Mouse (Mus musculus): ENCODE results near the gene Gm47283.
"Not testable (repeated sequence)": the region's sequence is repeated elsewhere in the genome, so short reads cannot be mapped to it uniquely, and the experiment has no call there.

The Gm47283 gene

GRCm38 (mm10) chrY:90784438-90784837 is at the start of gene Gm47283:
TSS of gene Gm47283 (plus strand) at chrY:90784738.
- DNase-seq (ENCODE audit: low spot score in 2 of 2) = not testable (repeated sequence)

- DNase-seq (ENCODE audit: low spot score in 2 of 2) = not testable (repeated sequence)
These were observed 49.2 kb upstream of the Gm47283 start for GRCm38 (mm10) chrY:90735181-90735895.

GRCm38 (mm10) chrY:90736217-90737000 is 48.1 kb upstream of the Gm47283 start:
- not testable (repeated sequence) for DNase-seq (ENCODE audit: low spot score in 2 of 2)

- DNase-seq (ENCODE audit: low spot score in 2 of 2) = no peak
These were observed 46.7 kb upstream of the Gm47283 start for GRCm38 (mm10) chrY:90737606-90738430.

GRCm38 (mm10) chrY:90738431-90738680 is 46.2 kb upstream of the Gm47283 start:
- DNase-seq (ENCODE audit: low spot score in 2 of 2) = peak in 1 of 2 experiments; percentile 1

GRCm38 (mm10) chrY:90738841-90739530 is 45.6 kb upstream of the Gm47283 start:
- DNase-seq (ENCODE audit: low spot score in 2 of 2) = peak; percentile 43

GRCm38 (mm10) chrY:90739531-90740012 is 45.0 kb upstream of the Gm47283 start:
- DNase-seq (ENCODE audit: low spot score in 2 of 2) = peak in 1 of 2 experiments; percentile 56

- peak in 1 of 2 experiments; percentile 61 for DNase-seq (ENCODE audit: low spot score in 2 of 2)
These were observed 44.5 kb upstream of the Gm47283 start for GRCm38 (mm10) chrY:90740013-90740561.

GRCm38 (mm10) chrY:90741006-90741405 is 43.5 kb upstream of the Gm47283 start:
- peak in 1 of 2 experiments; percentile 40 for DNase-seq (ENCODE audit: low spot score in 2 of 2)

GRCm38 (mm10) chrY:90741452-90742260 is 42.9 kb upstream of the Gm47283 start:
- DNase-seq (ENCODE audit: low spot score in 2 of 2) = peak in 1 of 2 experiments; percentile 30

- peak in 1 of 2 experiments; percentile 6 for DNase-seq (ENCODE audit: low spot score in 2 of 2)
These were observed 42.1 kb upstream of the Gm47283 start for GRCm38 (mm10) chrY:90742261-90743052.

- peak in 1 of 2 experiments; percentile 22 for DNase-seq (ENCODE audit: low spot score in 2 of 2)
These were observed 41.3 kb upstream of the Gm47283 start for GRCm38 (mm10) chrY:90743053-90743810.

- peak in 1 of 2 experiments; percentile 3 for DNase-seq (ENCODE audit: low spot score in 2 of 2)
These were observed 40.7 kb upstream of the Gm47283 start for GRCm38 (mm10) chrY:90743811-90744220.

- peak; percentile 91 for DNase-seq (ENCODE audit: low spot score in 2 of 2)
These were observed 40.1 kb upstream of the Gm47283 start for GRCm38 (mm10) chrY:90744381-90744981.

- DNase-seq (ENCODE audit: low spot score in 2 of 2) = not testable (repeated sequence)
These were observed 39.3 kb upstream of the Gm47283 start for GRCm38 (mm10) chrY:90745256-90745655.

- not testable (repeated sequence) for DNase-seq (ENCODE audit: low spot score in 2 of 2)
These were observed 29.8 kb upstream of the Gm47283 start, which contains the start of gene Gm21860 for GRCm38 (mm10) chrY:90754721-90755120. TSS of gene Gm21860 (minus strand) at chrY:90754821.

- DNase-seq (ENCODE audit: low spot score in 2 of 2) = not testable (repeated sequence)
These were observed 54.5 kb downstream of the Gm47283 start, which contains the start of gene Gm21748 for GRCm38 (mm10) chrY:90839077-90839476. TSS of gene Gm21748 (minus strand) at chrY:90839177.

All from spleen, postnatal 36 days (tissue).